Mouse (Mus musculus) forelimb bud, embryonic 11.5 days (tissue): ENCODE measurements around the gene 1700066M21Rik.

ENCODE experiments used
- DNase-seq: peaks from one replicate; pipeline ENCODE4 v3.0.0-alpha.2; 2012; ENCODE audit warnings: low read depth, low spot score

1700066M21Rik gene

GRCm38 (mm10) chr1:57377376-57378341, at the start of gene 1700066M21Rik:
1700066M21Rik (plus strand) TSS chr1:57377620.
- DNase-seq: peak; percentile 93

GRCm38 (mm10) chr1:57329285-57330093, 47.9 kb upstream of the 1700066M21Rik start:
- no peak for DNase-seq

GRCm38 (mm10) chr1:57330228-57330627, 47.2 kb upstream of the 1700066M21Rik start:
- no peak for DNase-seq

GRCm38 (mm10) chr1:57332040-57332439, 45.4 kb upstream of the 1700066M21Rik start:
- no peak for DNase-seq

GRCm38 (mm10) chr1:57333550-57334213, 43.7 kb upstream of the 1700066M21Rik start:
- DNase-seq: no peak

GRCm38 (mm10) chr1:57335200-57335599, 42.2 kb upstream of the 1700066M21Rik start:
- DNase-seq: no peak

GRCm38 (mm10) chr1:57339156-57339796, 38.1 kb upstream of the 1700066M21Rik start:
- DNase-seq: peak; percentile 34

- no peak for DNase-seq
Measured at GRCm38 (mm10) chr1:57341197-57341596, 36.2 kb upstream of the 1700066M21Rik start.

- DNase-seq: no peak
Measured at GRCm38 (mm10) chr1:57347487-57347886, 29.9 kb upstream of the 1700066M21Rik start.

- DNase-seq: no peak
Measured at GRCm38 (mm10) chr1:57351941-57352340, 25.5 kb upstream of the 1700066M21Rik start.

- peak; percentile 62 for DNase-seq
Measured at GRCm38 (mm10) chr1:57358546-57358945, 18.9 kb upstream of the 1700066M21Rik start.

GRCm38 (mm10) chr1:57367446-57367845, 10.0 kb upstream of the 1700066M21Rik start:
- no peak for DNase-seq

GRCm38 (mm10) chr1:57369111-57369510, 8.3 kb upstream of the 1700066M21Rik start:
- no peak for DNase-seq

- no peak for DNase-seq
Measured at GRCm38 (mm10) chr1:57370451-57370850, 7.0 kb upstream of the 1700066M21Rik start.

GRCm38 (mm10) chr1:57375276-57375675, 2.1 kb upstream of the 1700066M21Rik start:
- no peak for DNase-seq

GRCm38 (mm10) chr1:57376806-57377205, 614 bp upstream of the 1700066M21Rik start:
- no peak for DNase-seq

GRCm38 (mm10) chr1:57386519-57386918, 9.1 kb downstream of the 1700066M21Rik start:
- no peak for DNase-seq

- no peak for DNase-seq
Measured at GRCm38 (mm10) chr1:57387876-57388275, 10.5 kb downstream of the 1700066M21Rik start.

- DNase-seq: no peak
Measured at GRCm38 (mm10) chr1:57388402-57389155, 11.2 kb downstream of the 1700066M21Rik start.

GRCm38 (mm10) chr1:57390993-57391790, 13.8 kb downstream of the 1700066M21Rik start:
- no peak for DNase-seq
